Mouse (Mus musculus): ENCODE data around the gene Hepacam.

GRCm38 (mm10) chr9:37432720-37433421 lies 65.7 kb downstream of the Hepacam start, which contains the start of gene Robo3:
- TF ChIP-seq UBTF (IDR thresholded peaks at IDR 0.05; ENCODE audit: borderline replicate concordance, insufficient read depth, low read depth, low read length) (no peak), CTCF (IDR thresholded peaks at IDR 0.05 in 2 of 3, conservative IDR thresholded peaks at IDR 0.05 in 1 of 3; ENCODE audit: control insufficient read depth in 1 of 3, insufficient read depth in 1 of 3, low read depth in 2 of 3, low read length in 3 of 3, poor library complexity in 1 of 3, severe bottlenecking in 1 of 3) (no peak), POLR2A (IDR thresholded peaks at IDR 0.05; ENCODE audit: control insufficient read depth in 1 of 2, insufficient read depth in 1 of 2, low read depth in 1 of 2, low read length in 2 of 2, poor library complexity in 1 of 2) (no peak), ZKSCAN1 (IDR thresholded peaks at IDR 0.05; ENCODE audit: low read depth, low read length) (no peak), GATA1 (IDR thresholded peaks at IDR 0.05; ENCODE audit: low read depth, low read length) (no peak), TAL1 (IDR thresholded peaks at IDR 0.05; ENCODE audit: low read length) (no peak), TCF12 (IDR thresholded peaks at IDR 0.05; ENCODE audit: low read depth, low read length) (no peak)
